Mouse (Mus musculus) gastrocnemius, postnatal 4 days (tissue): ENCODE measurements around the gene Vhl. TPM values are rescaled to one million over a fixed set of nuclear protein-coding genes. Genes with fewer than 3 reads are reported as not detected.
A peak's percentile ranks its signal among the peaks of the same experiment; 100 is the strongest.

Experiments used
- DNase-seq, 2 experiments: peaks; one replicate each; pipeline ENCODE4 v3.0.0; 2021 to 2022; ENCODE audit warnings: low spot score in 2 of 2, mixed read lengths in 2 of 2
- total RNA-seq, 2 experiments: library from RNA; stranded (reverse); gene quantifications; 2 replicates each; pipeline ENCODE4 v1.2.3; 2021

Gene Vhl
- total RNA-seq, 2 experiments from 2014 or later: 16.1 to 20.1 TPM

GRCm38 (mm10) chr6:113623386-113623785, 373 bp upstream of the Vhl start:
- no peak for DNase-seq

- DNase-seq: no peak
Observed at GRCm38 (mm10) chr6:113624989-113625770, 1.4 kb downstream of the Vhl start.

GRCm38 (mm10) chr6:113630322-113630721, 6.6 kb downstream of the Vhl start:
- no peak for DNase-seq

GRCm38 (mm10) chr6:113632863-113633262, 9.1 kb downstream of the Vhl start:
- DNase-seq: no peak

- DNase-seq: peak; percentile 88 to 94
Observed at GRCm38 (mm10) chr6:113638302-113639040, 14.7 kb downstream of the Vhl start, which contains the start of gene Irak2. TSS of gene Irak2 (plus strand) at chr6:113638467.

- DNase-seq: no peak
Observed at GRCm38 (mm10) chr6:113639201-113639600, 15.4 kb downstream of the Vhl start.

GRCm38 (mm10) chr6:113642605-113643004, 18.8 kb downstream of the Vhl start:
- no peak for DNase-seq

GRCm38 (mm10) chr6:113643021-113643420, 19.3 kb downstream of the Vhl start:
- DNase-seq: no peak

- no peak for DNase-seq
Observed at GRCm38 (mm10) chr6:113643967-113644366, 20.2 kb downstream of the Vhl start.

- DNase-seq: no peak
Observed at GRCm38 (mm10) chr6:113644808-113645207, 21.0 kb downstream of the Vhl start.

- DNase-seq: no peak
Observed at GRCm38 (mm10) chr6:113649346-113650196, 25.8 kb downstream of the Vhl start.

- no peak for DNase-seq
Observed at GRCm38 (mm10) chr6:113650197-113650640, 26.5 kb downstream of the Vhl start.

- no peak for DNase-seq
Observed at GRCm38 (mm10) chr6:113651626-113652025, 27.9 kb downstream of the Vhl start.

- DNase-seq: no peak
Observed at GRCm38 (mm10) chr6:113653551-113653950, 29.8 kb downstream of the Vhl start.

- no peak for DNase-seq
Observed at GRCm38 (mm10) chr6:113654102-113654501, 30.3 kb downstream of the Vhl start.

- DNase-seq: no peak
Observed at GRCm38 (mm10) chr6:113654753-113655397, 31.1 kb downstream of the Vhl start.

- no peak for DNase-seq
Observed at GRCm38 (mm10) chr6:113655475-113655874, 31.7 kb downstream of the Vhl start.

- DNase-seq: no peak
Observed at GRCm38 (mm10) chr6:113656847-113657246, 33.1 kb downstream of the Vhl start.

GRCm38 (mm10) chr6:113658226-113658625, 34.5 kb downstream of the Vhl start:
- no peak for DNase-seq

GRCm38 (mm10) chr6:113659648-113660491, 36.1 kb downstream of the Vhl start:
- DNase-seq: no peak
